Mouse (Mus musculus) frontal cortex, postnatal 36 days (tissue): Measurements from ENCODE around the gene Gm13279.
"Not testable (repeated sequence)": the region's sequence is repeated elsewhere in the genome, so short reads cannot be mapped to it uniquely, and the experiment has no call there.

Experiments used
- DNase-seq, 2 experiments: peaks; one replicate each; pipeline ENCODE4 v3.0.0; 2022; ENCODE audit warnings: low spot score in 2 of 2

The Gm13279 gene

DNA sequence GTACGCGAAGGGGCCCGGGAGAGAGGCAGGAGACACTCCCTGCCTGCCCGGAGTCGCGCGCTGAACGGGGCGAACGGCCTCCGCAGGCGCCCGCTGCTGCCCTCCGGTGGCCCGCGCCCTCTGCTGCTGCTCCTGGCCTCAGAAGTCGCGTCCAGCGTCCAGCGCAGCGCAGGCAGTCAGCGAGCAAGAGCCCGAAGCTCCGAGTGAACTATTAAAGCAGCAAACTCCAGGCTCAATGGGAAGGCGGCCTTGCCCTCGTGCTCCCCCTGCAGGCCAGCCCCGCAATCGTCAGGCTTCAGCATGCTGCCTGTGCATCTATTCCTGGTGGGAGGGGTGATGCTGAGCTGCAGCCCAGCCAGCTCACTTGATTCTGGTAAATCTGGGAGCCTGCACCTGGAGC, at the start of gene Gm13279:
Gm13279 (plus strand) TSS at position 301 of the 400 bp plus-strand sequence.
- DNase-seq, result not testable (repeated sequence)

DNA sequence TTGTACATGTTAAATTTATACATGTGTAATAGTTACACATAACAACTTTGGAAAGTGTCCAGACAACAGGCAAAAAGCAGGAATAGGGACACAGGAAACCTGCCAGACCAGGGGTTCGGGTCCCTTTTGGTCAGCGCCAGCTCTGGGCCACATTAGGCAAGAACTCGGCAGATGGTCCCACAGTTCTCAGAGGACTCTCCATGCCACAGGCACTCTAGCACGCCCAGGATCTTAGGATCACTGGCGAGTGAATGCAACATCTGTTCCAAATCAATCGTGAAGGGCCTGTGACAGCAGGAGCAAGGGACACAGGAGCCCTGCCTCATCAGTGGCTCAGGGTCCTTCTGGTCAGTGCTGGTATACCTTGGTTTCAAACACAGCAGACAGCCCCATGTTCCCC, 47.3 kb upstream of the Gm13279 start:
- DNase-seq, result no peak

- DNase-seq, result peak; percentile 71 to 75
These were observed 42.3 kb upstream of the Gm13279 start, which contains the start of gene Gm13271 for GRCm38 (mm10) chr4:88754818-88755340. Gene Gm13271 (plus strand): TSS chr4:88754868.

DNA sequence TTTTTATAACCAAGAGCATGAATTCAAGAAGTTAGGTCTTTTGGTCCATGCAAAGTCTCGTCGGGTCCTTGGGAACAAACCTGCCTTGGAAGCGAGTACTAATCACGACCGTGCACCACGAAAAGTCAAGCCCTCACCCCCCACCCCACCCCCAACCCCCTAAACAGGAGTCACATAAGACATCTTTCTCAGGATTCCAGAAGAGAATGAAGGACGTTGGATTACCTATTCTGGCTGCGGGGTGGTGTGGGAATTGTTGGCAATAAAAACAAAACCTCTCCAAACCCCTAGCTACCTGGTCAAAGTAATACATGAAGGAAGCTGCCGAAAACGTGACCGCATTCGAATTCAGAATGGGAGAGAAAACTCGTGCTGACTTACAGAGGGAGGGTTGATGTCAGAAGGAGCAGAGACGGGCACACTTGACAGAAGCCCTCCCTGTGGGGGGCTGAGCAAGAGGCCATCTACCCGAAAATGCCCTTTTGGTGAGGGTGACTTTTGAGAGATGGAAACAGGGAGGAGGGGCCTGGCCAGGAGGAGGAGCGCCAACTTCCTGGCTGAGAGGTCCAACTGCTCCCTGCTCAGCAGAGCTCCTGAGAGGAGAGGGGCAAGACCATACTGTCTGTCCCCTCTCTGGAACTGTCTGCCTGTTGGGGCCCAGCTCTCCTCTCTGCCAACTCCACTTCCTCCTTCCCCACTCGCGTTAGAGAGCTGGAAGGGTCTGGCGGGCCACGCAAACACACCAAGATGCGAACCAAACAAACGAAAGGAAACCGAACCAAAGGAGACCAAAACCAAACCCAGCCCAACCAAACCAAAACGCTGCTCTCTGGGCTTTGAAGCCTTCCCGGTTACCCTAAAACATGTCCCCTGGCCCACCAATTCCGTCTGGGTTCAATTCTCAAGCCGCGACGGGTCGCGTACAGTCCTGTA, 40.4 kb upstream of the Gm13279 start:
- DNase-seq, result peak in 1 of 2 experiments; percentile 9

- peak; percentile 96 for DNase-seq
These were observed 39.6 kb upstream of the Gm13279 start for GRCm38 (mm10) chr4:88757628-88758031.

DNA sequence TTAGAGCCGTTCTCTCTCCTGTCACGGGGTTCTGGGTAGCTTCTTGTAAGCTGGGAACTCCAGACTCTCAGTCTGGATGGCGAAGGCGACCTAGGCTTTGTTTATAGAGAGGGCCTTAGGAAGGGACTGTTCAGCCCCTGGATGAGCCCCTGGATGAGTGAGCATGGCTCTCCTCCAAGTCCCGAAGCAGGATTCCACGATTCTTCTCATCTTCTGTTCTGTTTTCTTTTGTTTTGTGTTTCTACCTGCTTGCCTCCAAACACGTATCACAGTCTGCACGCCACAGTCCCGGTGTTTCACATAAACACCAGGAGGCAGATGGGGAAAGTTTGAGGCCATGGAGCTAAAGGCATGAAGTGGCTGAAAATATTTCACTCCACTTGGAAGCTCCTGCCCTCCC, 38.4 kb upstream of the Gm13279 start:
- DNase-seq, result peak in 1 of 2 experiments; percentile 19

DNA sequence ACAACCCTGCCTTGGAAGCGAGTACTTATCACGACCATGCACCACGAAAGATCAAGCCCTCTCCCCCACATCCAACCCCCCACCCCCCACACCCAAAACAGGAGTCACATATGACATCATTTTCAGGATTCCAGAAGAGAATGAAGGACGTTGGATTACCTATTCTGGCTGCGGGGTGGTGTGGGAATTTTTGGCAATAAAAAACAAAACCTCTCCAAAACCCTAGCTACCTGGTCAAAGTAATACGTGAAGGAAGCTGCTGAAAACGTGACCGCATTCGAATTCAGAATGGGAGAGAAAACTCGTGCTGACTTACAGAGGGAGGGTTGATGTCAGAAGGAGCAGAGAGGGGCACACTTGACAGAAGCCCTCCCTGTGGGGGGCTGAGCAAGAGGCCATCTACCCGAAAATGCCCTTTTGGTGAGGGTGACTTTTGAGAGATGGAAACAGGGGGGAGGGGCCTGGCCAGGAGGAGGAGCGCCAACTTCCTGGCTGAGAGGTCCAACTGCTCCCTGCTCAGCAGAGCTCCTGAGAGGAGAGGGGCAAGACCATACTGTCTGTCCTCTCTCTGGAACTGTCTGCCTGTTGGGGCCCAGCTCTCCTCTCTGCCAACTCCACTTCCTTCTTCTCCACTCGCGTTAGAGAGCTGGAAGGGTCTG, 37.5 kb upstream of the Gm13279 start, which contains the start of gene Gm13283:
Gm13283 (plus strand) TSS at position 510 of the 659 bp plus-strand sequence.
- DNase-seq, result peak in 1 of 2 experiments; percentile 35

GRCm38 (mm10) chr4:88760431-88760830, 36.8 kb upstream of the Gm13279 start:
- DNase-seq, result peak; percentile 31 to 43

GRCm38 (mm10) chr4:88761776-88762175, 35.4 kb upstream of the Gm13279 start:
- DNase-seq, result peak; percentile 59 to 61

GRCm38 (mm10) chr4:88762341-88762740, 34.9 kb upstream of the Gm13279 start:
- not testable (repeated sequence) for DNase-seq

- DNase-seq, result peak; percentile 22 to 25
These were observed 33.7 kb upstream of the Gm13279 start for GRCm38 (mm10) chr4:88763384-88764018.

GRCm38 (mm10) chr4:88773534-88773933, 23.7 kb upstream of the Gm13279 start, which contains the start of gene Gm13290:
Gene Gm13290 (plus strand): TSS chr4:88773834.
- not testable (repeated sequence) for DNase-seq

- not testable (repeated sequence) for DNase-seq
These were observed 20.6 kb upstream of the Gm13279 start, which contains the start of gene Gm13289 for GRCm38 (mm10) chr4:88776622-88777021. Gene Gm13289 (plus strand): TSS chr4:88776922.

GRCm38 (mm10) chr4:88779550-88779949, 17.6 kb upstream of the Gm13279 start, which contains the start of gene Gm13272:
Gene Gm13272 (plus strand): TSS chr4:88779850.
- not testable (repeated sequence) for DNase-seq

GRCm38 (mm10) chr4:88780320-88780719, 16.9 kb upstream of the Gm13279 start:
- DNase-seq, result not testable (repeated sequence)

DNA sequence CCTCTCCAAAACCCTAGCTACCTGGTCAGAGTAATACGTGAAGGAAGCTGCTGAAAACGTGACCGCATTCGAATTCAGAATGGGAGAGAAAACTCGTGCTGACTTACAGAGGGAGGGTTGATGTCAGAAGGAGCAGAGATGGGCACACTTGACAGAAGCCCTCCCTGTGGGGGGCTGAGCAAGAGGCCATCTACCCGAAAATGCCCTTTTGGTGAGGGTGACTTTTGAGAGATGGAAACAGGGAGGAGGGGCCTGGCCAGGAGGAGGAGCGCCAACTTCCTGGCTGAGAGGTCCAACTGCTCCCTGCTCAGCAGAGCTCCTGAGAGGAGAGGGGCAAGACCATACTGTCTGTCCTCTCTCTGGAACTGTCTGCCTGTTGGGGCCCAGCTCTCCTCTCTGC, 15.4 kb upstream of the Gm13279 start, which contains the start of gene Ifnz:
Ifnz (plus strand) TSS at position 301 of the 400 bp plus-strand sequence.
- not testable (repeated sequence) for DNase-seq

DNA sequence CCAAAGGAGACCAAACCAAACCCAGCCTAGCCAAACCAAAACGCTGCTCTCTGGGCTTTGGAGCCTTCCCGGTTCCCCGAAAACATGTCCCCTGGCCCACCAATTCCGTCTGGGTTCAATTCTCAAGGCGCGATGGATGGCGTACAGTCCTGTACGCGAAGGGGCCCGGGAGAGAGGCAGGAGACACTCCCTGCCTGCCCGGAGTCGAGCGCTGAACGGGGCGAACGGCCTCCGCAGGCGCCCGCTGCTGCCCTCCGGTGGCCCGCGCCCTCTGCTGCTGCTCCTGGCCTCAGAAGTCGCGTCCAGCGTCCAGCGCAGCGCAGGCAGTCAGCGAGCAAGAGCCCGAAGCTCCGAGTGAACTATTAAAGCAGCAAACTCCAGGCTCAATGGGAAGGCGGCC, 14.9 kb upstream of the Gm13279 start:
- DNase-seq, result not testable (repeated sequence)

DNA sequence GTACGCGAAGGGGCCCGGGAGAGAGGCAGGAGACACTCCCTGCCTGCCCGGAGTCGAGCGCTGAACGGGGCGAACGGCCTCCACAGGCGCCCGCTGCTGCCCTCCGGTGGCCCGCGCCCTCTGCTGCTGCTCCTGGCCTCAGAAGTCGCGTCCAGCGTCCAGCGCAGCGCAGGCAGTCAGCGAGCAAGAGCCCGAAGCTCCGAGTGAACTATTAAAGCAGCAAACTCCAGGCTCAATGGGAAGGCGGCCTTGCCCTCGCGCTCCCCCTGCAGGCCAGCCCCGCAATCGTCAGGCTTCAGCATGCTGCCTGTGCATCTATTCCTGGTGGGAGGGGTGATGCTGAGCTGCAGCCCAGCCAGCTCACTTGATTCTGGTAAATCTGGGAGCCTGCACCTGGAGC, 11.8 kb upstream of the Gm13279 start, which contains the start of gene Gm13276:
Gm13276 (plus strand) TSS at position 301 of the 400 bp plus-strand sequence.
- DNase-seq, result not testable (repeated sequence)

- DNase-seq, result peak; percentile 41 to 76
These were observed 8.8 kb upstream of the Gm13279 start, which contains the start of gene Gm13277 for GRCm38 (mm10) chr4:88788402-88788801. Gene Gm13277 (plus strand): TSS chr4:88788632.

GRCm38 (mm10) chr4:88791250-88791649, 5.9 kb upstream of the Gm13279 start, which contains the start of gene Gm13278:
Gene Gm13278 (plus strand): TSS chr4:88791550.
- DNase-seq, result not testable (repeated sequence)
